Mouse (Mus musculus): ENCODE measurements around the gene Vmn1r26. TPM values are rescaled to one million over a fixed set of nuclear protein-coding genes. Genes with fewer than 3 reads are reported as not detected.
"Not testable (repeated sequence)": the region's sequence is repeated elsewhere in the genome, so short reads cannot be mapped to it uniquely, and the experiment has no call there.

Vmn1r26 gene
- total RNA-seq (2014; rRNA removed; ENCODE audit: low replicate concordance) (not detected in 2 replicates), polyA plus RNA-seq (2015; fragmentation: Nextera tagmentation; extraction: Ambion mirVana) (not detected in 2 replicates)

- TF ChIP-seq CTCF (IDR thresholded peaks at IDR 0.05; ENCODE audit: low read depth) (no peak), EP300 (IDR thresholded peaks at IDR 0.05; ENCODE audit: low read depth) (no peak)
- Histone ChIP-seq H3K27me3 (ENCODE audit: control insufficient read depth, insufficient read depth, low read length) (no peaks in the 10 kb centered on the region), H3K9me3 (replicated peaks; ENCODE audit: control insufficient read depth, low read length) (no peaks in the 10 kb centered on the region), H3K27ac (ENCODE audit: low read depth) (no peak within 1 kb of the TSS), H3K9ac (replicated peaks; ENCODE audit: low read depth, low read length) (no peak within 1 kb of the TSS), H3K36me3 (replicated peaks; ENCODE audit: control insufficient read depth, insufficient read depth, low read length) (no peaks in the 10 kb centered on the region), H3K4me3 (ENCODE audit: low read depth, low read length) (no peak within 1 kb of the TSS), H3K4me1 (ENCODE audit: control insufficient read depth, insufficient read depth) (no peaks in the 10 kb centered on the region), H3K4me2 (ENCODE audit: low read depth, low read length) (no peak within 1 kb of the TSS)
- 78% methylated on average over 1 of the region's 1 CpGs for WGBS
- DNase-seq (ENCODE audit: low spot score) (no peak), ATAC-seq (ENCODE audit: insufficient read depth, low read depth) (no peak)
Measured at GRCm38 (mm10) chr6:58015059-58015458, at the start of gene Vmn1r26. Gene Vmn1r26 (minus strand): TSS chr6:58015159.

GRCm38 (mm10) chr6:58044025-58044424 lies 29.1 kb upstream of the Vmn1r26 start:
- ATAC-seq (ENCODE audit: insufficient read depth, low read depth), result no peak
- Histone ChIP-seq H3K4me3 (ENCODE audit: low read depth, low read length) (no peak overlapping the region), H3K27me3 (ENCODE audit: control insufficient read depth, insufficient read depth, low read length) (no peaks in the 10 kb centered on the region), H3K9ac (replicated peaks; ENCODE audit: low read depth, low read length) (no peak overlapping the region), H3K27ac (ENCODE audit: low read depth) (no peak overlapping the region), H3K4me2 (ENCODE audit: low read depth, low read length) (no peak overlapping the region), H3K36me3 (replicated peaks; ENCODE audit: control insufficient read depth, insufficient read depth, low read length) (no peaks in the 10 kb centered on the region), H3K4me1 (ENCODE audit: control insufficient read depth, insufficient read depth) (no peaks in the 10 kb centered on the region), H3K9me3 (replicated peaks; ENCODE audit: control insufficient read depth, low read length) (no peaks in the 10 kb centered on the region)
- DNase-seq (ENCODE audit: low spot score), result no peak
- no peak for TF ChIP-seq EP300 (IDR thresholded peaks at IDR 0.05; ENCODE audit: low read depth)
- no peak for TF ChIP-seq CTCF (IDR thresholded peaks at IDR 0.05; ENCODE audit: low read depth)

- not testable (repeated sequence) for H3K36me3 ChIP-seq (replicated peaks; ENCODE audit: control insufficient read depth, insufficient read depth, low read length); DNase-seq (ENCODE audit: low spot score); H3K27me3 ChIP-seq (ENCODE audit: control insufficient read depth, insufficient read depth, low read length); H3K9ac ChIP-seq (replicated peaks; ENCODE audit: low read depth, low read length); H3K9me3 ChIP-seq (replicated peaks; ENCODE audit: control insufficient read depth, low read length); ATAC-seq (ENCODE audit: insufficient read depth, low read depth); H3K4me2 ChIP-seq (ENCODE audit: low read depth, low read length); H3K4me3 ChIP-seq (ENCODE audit: low read depth, low read length); H3K27ac ChIP-seq (ENCODE audit: low read depth); H3K4me1 ChIP-seq (ENCODE audit: control insufficient read depth, insufficient read depth)
- whole genome bisulfite sequencing, result 87% methylated on average over 19 of the region's 21 CpGs
Measured at GRCm38 (mm10) chr6:58017478-58017877, 2.5 kb upstream of the Vmn1r26 start.

GRCm38 (mm10) chr6:57980710-57981109 lies 34.2 kb downstream of the Vmn1r26 start, which contains the start of gene Vmn1r25:
Gene Vmn1r25 (minus strand): TSS chr6:57980810.
- no peak within 1 kb of the TSS for H3K4me2 ChIP-seq (ENCODE audit: low read depth, low read length)
- H3K4me3 ChIP-seq (ENCODE audit: low read depth, low read length), result no peak within 1 kb of the TSS
- 47% methylated on average over 3 of the region's 3 CpGs for WGBS
- DNase-seq (ENCODE audit: low spot score) (no peak), ATAC-seq (ENCODE audit: insufficient read depth, low read depth) (no peak)
- H3K4me1 ChIP-seq (ENCODE audit: control insufficient read depth, insufficient read depth), result no peaks in the 10 kb centered on the region
- no peaks in the 10 kb centered on the region for H3K9me3 ChIP-seq (replicated peaks; ENCODE audit: control insufficient read depth, low read length)
- no peak within 1 kb of the TSS for H3K27ac ChIP-seq (ENCODE audit: low read depth)
- H3K27me3 ChIP-seq (ENCODE audit: control insufficient read depth, insufficient read depth, low read length), result no peaks in the 10 kb centered on the region
- H3K36me3 ChIP-seq (replicated peaks; ENCODE audit: control insufficient read depth, insufficient read depth, low read length), result no peaks in the 10 kb centered on the region
- no peak for TF ChIP-seq CTCF (IDR thresholded peaks at IDR 0.05; ENCODE audit: low read depth)
- TF ChIP-seq EP300 (IDR thresholded peaks at IDR 0.05; ENCODE audit: low read depth), result no peak
- H3K9ac ChIP-seq (replicated peaks; ENCODE audit: low read depth, low read length), result no peak within 1 kb of the TSS

GRCm38 (mm10) chr6:57961403-57961802 lies 53.6 kb downstream of the Vmn1r26 start, which contains the start of gene Vmn1r24:
Gene Vmn1r24 (minus strand): TSS chr6:57961503.
- not testable (repeated sequence) for H3K4me1 ChIP-seq (ENCODE audit: control insufficient read depth, insufficient read depth); H3K4me2 ChIP-seq (ENCODE audit: low read depth, low read length); H3K9me3 ChIP-seq (replicated peaks; ENCODE audit: control insufficient read depth, low read length); H3K9ac ChIP-seq (replicated peaks; ENCODE audit: low read depth, low read length); DNase-seq (ENCODE audit: low spot score); H3K36me3 ChIP-seq (replicated peaks; ENCODE audit: control insufficient read depth, insufficient read depth, low read length); H3K27ac ChIP-seq (ENCODE audit: low read depth); H3K27me3 ChIP-seq (ENCODE audit: control insufficient read depth, insufficient read depth, low read length); H3K4me3 ChIP-seq (ENCODE audit: low read depth, low read length); ATAC-seq (ENCODE audit: insufficient read depth, low read depth)
- WGBS, result 61% methylated on average over 1 of the region's 1 CpGs

Other genes with a start within 250 kb of the Vmn1r26 start
- 20.3 and 21.8 TPM in 2 replicates for gene Vopp1, start 190.0 kb downstream of the Vmn1r26 start, total RNA-seq (2014; rRNA removed; ENCODE audit: low replicate concordance)
- 16.2 and 17.6 TPM in 2 replicates for gene Vopp1, start 190.0 kb downstream of the Vmn1r26 start, polyA plus RNA-seq (2015; fragmentation: Nextera tagmentation; extraction: Ambion mirVana)
- not detected in 2 replicates for gene Vmn1r21, start 164.8 kb downstream of the Vmn1r26 start, total RNA-seq (2014; rRNA removed; ENCODE audit: low replicate concordance)
- gene Vmn1r21, start 164.8 kb downstream of the Vmn1r26 start, polyA plus RNA-seq (2015; fragmentation: Nextera tagmentation; extraction: Ambion mirVana), result not detected in 2 replicates
- not detected in 2 replicates for gene Vmn1r22, start 107.1 kb downstream of the Vmn1r26 start, total RNA-seq (2014; rRNA removed; ENCODE audit: low replicate concordance)
- gene Vmn1r22, start 107.1 kb downstream of the Vmn1r26 start, polyA plus RNA-seq (2015; fragmentation: Nextera tagmentation; extraction: Ambion mirVana), result not detected in 2 replicates
- not detected in 2 replicates for gene Vmn1r23, start 88.3 kb downstream of the Vmn1r26 start, total RNA-seq (2014; rRNA removed; ENCODE audit: low replicate concordance)
- not detected in 2 replicates for gene Vmn1r23, start 88.3 kb downstream of the Vmn1r26 start, polyA plus RNA-seq (2015; fragmentation: Nextera tagmentation; extraction: Ambion mirVana)
- not detected in 2 replicates for gene Vmn1r24, start 53.7 kb downstream of the Vmn1r26 start, total RNA-seq (2014; rRNA removed; ENCODE audit: low replicate concordance)
- gene Vmn1r24, start 53.7 kb downstream of the Vmn1r26 start, polyA plus RNA-seq (2015; fragmentation: Nextera tagmentation; extraction: Ambion mirVana), result not detected in 2 replicates
- gene Vmn1r25, start 34.3 kb downstream of the Vmn1r26 start, total RNA-seq (2014; rRNA removed; ENCODE audit: low replicate concordance), result not detected in 2 replicates
- gene Vmn1r25, start 34.3 kb downstream of the Vmn1r26 start, polyA plus RNA-seq (2015; fragmentation: Nextera tagmentation; extraction: Ambion mirVana), result not detected in 2 replicates
- gene Vmn1r27, start 203.7 kb upstream of the Vmn1r26 start, total RNA-seq (2014; rRNA removed; ENCODE audit: low replicate concordance), result not detected in 2 replicates
- gene Vmn1r27, start 203.7 kb upstream of the Vmn1r26 start, polyA plus RNA-seq (2015; fragmentation: Nextera tagmentation; extraction: Ambion mirVana), result not detected in 2 replicates
- not detected in 2 replicates for gene Vmn1r28, start 246.9 kb upstream of the Vmn1r26 start, total RNA-seq (2014; rRNA removed; ENCODE audit: low replicate concordance)
- gene Vmn1r28, start 246.9 kb upstream of the Vmn1r26 start, polyA plus RNA-seq (2015; fragmentation: Nextera tagmentation; extraction: Ambion mirVana), result not detected in 2 replicates

All from heart, postnatal 0 days (tissue).